Mouse (Mus musculus) T-cell, adult 2 months (primary cell): Measurements from ENCODE around the gene Slc35e1.

Experiments used
- DNase-seq: peaks from one replicate; pipeline ENCODE4 v3.0.0; 2022; ENCODE audit warnings: low spot score

Slc35e1 gene

GRCm38 (mm10) chr8:72491680-72492621, at the start of gene Slc35e1:
Slc35e1 (minus strand) TSS chr8:72492614.
- peak; percentile 64 for DNase-seq

- peak; percentile 18 for DNase-seq
These were observed 46.8 kb upstream of the Slc35e1 start for GRCm38 (mm10) chr8:72539234-72539633.

- no peak for DNase-seq
These were observed 42.5 kb upstream of the Slc35e1 start for GRCm38 (mm10) chr8:72534888-72535287.

- no peak for DNase-seq
These were observed 39.7 kb upstream of the Slc35e1 start for GRCm38 (mm10) chr8:72532103-72532502.

GRCm38 (mm10) chr8:72521888-72522287, 29.5 kb upstream of the Slc35e1 start:
- no peak for DNase-seq

- DNase-seq: no peak
These were observed 25.1 kb upstream of the Slc35e1 start for GRCm38 (mm10) chr8:72517421-72517988.

- no peak for DNase-seq
These were observed 20.7 kb upstream of the Slc35e1 start for GRCm38 (mm10) chr8:72513158-72513557.

GRCm38 (mm10) chr8:72512648-72513047, 20.2 kb upstream of the Slc35e1 start:
- DNase-seq: no peak

DNA sequence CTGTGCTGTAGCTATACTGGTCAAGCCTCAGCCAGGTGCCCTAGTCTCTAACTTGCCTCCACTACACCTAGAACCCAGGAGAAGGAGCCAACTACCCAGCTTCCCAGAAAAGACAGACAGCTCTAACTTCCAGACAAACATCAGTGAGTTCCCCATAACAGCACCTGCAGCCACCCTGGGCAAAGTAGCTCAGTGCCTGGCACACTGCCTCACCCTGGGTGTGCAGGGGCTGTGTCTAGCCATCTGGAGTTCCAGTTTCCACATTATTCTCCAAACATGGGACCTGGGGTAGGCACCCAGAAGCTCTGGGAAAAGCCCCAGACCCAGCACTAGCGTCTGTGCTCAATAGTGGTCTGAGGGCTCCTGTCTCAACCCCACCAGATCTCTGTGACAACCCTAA, 15.1 kb upstream of the Slc35e1 start:
- no peak for DNase-seq

DNA sequence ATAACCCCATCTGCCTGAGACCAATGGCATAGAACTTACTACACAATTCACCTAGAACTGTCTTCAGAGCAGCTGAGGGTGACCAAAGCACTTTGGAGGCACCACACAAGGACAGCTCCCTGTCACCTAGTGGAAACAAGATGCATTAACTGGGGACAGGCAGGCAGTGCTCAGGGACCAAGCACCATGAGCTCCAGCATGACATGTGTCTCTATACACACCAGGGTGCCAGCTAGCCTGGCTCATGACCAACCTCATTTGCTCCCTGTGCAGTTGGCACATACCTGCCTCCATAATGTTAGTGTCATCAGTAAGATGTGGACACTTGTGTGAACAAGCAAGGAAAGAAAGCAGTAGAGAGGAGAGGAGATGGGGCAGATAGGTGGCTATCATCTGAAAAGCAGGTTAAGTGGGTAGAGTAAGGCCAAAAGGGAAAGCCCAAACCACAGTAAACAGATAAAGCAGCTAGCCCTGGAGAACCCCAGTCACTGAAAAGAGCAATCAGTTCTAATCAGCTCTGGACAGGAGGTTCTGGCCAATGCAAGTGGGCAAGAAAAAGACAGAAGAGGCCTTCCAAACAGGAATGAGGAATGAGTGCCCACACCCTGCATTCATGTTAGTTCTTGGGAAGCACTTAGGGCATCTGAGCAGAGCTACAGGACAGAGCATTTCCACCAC, 12.4 kb upstream of the Slc35e1 start:
- DNase-seq: no peak

DNA sequence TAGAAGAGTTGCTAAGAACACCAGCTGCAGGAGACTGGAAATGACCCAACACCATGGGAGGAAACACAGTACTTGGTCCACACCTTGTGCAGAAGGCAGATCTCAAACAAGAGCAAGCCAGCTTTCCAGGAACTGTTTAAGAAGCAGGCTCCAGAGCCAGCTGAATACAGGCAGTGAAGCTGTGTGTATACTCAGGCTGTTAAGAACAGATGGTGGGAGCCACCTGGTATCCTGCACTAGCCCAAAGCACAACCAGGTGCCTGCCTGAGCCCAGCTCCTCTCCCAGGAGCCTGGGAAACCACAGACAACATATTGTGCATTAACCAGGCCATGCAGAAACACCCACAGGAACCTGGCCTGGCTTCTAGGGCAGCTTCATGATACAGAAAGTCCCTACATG, 11.7 kb upstream of the Slc35e1 start:
- no peak for DNase-seq

GRCm38 (mm10) chr8:72500521-72500931, 8.1 kb upstream of the Slc35e1 start:
- no peak for DNase-seq

- no peak for DNase-seq
These were observed 7.3 kb upstream of the Slc35e1 start for GRCm38 (mm10) chr8:72499521-72500284.

DNA sequence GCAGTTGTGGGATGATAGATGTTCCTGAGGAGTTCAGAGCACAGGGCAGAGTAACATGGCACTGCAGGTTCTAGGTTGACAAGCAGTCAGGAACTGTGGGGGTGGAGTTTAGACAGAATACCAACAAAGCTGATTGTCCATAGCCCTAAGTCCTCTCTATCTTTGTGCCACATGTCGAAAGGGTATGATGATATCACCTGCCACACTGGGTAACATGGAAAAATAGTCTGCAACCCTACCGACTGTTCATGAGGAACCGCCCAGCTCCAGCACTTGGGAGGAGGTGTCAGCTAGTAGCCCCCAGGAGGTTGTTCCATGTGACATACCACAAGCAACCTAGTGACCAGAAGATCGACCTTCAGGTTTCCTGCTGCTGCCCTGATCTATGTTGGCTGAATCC, 6.1 kb upstream of the Slc35e1 start:
- no peak for DNase-seq

DNA sequence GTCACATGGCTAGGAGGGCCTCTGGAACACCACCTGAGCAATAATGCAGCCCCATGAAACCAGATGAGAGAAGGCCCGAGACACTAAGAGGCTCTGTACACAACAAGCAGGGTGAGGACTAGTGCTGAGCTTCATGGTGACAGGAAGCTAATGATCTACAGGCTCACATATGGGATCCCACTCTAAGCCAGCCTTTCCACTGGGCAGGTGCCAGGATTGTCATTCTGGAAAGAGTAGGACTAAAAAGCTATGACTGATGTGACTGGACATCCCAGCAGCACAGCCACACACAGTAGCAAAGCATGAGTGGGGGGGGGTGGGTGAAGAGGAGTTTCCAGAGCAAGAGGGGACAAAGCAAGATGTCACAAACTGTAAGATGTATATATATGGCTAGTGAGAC, 5.5 kb upstream of the Slc35e1 start:
- DNase-seq: no peak

DNA sequence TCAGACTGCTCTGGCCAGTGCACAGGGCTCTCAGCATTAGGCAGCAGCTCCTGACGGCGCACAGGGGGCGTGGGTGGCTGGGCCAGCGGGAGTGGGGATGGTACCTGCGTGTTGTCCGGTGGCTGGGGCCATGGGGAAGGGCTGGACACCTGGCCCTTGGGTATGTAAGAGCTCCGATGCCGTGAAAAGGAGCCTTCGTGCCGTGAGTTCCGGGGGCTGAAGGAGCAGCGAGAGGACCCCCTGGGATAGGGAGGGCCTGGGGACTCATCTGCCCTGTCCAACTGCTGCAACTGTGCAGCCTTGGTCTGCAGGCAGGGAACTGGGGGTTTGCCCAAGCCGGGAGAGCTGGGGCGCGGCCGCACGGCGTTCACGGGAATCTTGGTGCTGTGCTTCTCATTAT, 3.8 kb upstream of the Slc35e1 start:
- DNase-seq: no peak

DNA sequence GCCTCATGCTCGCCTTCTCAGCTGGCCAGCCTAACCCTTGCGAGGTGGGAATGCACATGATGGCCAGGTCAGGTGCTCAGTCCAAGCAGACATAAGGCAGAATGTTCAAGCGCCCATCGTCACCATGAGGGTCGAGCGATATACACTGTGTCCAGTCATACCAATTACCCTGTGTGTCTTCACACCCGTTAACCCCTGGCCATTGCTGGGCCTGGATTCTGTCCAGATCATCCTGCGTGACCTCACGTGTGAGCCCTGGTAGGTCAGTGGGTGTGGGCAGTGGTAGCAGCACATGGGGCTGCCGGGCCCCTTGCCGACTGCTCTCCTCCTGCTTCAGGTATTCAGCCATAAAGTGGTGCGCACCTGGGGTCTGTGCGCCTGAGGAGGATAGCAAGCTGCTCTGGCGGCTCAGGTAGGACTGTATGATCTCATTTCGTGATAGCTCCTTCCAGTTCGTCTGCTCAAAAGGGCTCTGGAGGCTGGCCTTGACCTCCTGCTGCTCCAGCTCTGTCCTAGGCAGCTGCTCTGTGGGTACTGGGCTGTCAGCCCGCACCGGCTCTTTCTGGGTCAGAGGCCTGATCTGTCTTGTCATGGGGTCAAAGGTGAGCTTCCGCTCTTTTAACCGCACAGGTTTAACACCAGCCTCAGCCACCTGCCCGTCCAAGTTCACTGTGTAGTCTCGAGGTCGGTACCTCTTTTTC, 3.1 kb upstream of the Slc35e1 start:
- no peak for DNase-seq

DNA sequence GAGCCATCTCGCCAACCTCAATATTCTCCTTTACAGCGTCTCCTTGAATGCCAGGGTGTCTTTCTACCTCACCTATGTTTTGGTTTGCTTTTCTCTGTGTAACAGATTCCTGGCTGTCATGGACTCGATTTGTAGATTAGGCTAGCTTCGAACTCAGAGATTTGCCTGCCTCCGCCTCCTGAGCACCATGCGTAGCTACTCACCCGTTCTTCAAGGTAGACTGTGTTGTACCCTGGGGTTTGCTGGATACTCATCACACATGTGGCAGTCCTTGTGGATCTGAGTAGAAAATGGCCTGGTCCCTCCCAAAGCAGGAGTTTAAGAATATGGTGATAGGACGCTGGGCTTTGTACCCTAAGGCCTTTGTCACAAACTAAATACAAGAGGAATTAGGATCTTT, 967 bp upstream of the Slc35e1 start:
- no peak for DNase-seq

- DNase-seq: peak; percentile 100
These were observed 238 bp upstream of the Slc35e1 start for GRCm38 (mm10) chr8:72492622-72493081.

DNA sequence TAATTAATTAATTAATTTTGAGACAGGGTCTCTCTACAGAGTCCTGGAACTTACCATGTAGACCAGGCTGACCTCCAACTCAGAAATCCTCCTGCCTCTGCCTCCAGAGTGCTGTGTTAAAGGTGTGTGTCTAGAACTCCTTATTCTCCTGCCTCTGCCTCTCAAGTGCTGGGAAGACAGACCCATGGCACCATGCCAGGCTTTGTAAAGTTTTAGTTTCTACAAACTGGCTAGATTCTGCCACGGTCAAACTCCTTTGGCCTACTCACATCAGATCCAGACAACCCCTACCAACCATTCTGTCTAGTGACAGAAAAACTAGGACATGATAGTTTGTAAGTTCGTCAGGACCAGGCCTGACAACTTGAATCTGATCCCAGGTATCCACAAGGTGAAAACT, 1.4 kb downstream of the Slc35e1 start:
- no peak for DNase-seq

- DNase-seq: no peak
These were observed 5.4 kb downstream of the Slc35e1 start for GRCm38 (mm10) chr8:72487014-72487413.
